Mouse (Mus musculus) B cell, adult 2 months (primary cell): ENCODE measurements around the gene Serac1.
"Not testable (repeated sequence)": the region's sequence is repeated elsewhere in the genome, so short reads cannot be mapped to it uniquely, and the experiment has no call there.

Experiments
- DNase-seq, 2 experiments: peaks; one replicate each; pipeline ENCODE4 v3.0.0; 2022

Serac1 gene

DNA sequence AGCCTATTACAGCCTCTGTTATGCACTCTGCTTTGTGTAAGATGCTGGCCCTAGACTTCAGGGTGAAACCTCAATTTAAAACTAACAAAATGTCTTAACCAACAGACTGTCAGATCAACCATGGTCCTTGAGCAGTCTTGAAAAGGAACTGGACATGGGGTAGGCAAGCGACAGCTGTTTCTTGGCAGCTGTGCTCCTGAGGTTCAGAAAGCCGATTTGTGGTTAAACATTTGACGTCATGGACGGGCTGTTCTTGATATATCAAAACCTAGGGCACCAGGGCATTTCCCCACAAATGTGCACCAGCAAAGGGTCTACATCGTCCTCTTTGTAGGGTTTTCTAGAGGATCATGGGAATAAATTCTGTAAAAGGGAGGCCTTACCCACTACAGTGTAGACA is 16.0 kb downstream of the Serac1 start:
- no peak for DNase-seq

DNA sequence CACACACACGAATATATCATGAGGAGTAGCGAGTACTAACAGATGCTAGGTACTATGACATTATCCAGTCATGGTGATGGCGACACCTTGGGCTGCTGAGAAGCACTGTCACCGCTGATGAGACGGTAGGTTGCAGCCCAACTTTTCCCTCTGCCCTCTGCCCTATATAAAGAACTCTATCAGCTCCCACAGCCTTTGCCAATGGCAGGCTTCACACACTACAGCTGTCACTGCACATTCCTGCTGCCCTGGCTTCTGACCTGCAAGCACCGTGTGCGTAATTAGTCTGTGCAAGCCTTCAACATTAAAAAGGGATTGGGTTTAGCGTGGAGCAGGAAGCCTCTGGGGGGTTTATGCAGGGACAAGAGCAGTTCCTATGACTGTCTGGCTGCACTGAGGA is 16.7 kb downstream of the Serac1 start:
- no peak for DNase-seq

DNA sequence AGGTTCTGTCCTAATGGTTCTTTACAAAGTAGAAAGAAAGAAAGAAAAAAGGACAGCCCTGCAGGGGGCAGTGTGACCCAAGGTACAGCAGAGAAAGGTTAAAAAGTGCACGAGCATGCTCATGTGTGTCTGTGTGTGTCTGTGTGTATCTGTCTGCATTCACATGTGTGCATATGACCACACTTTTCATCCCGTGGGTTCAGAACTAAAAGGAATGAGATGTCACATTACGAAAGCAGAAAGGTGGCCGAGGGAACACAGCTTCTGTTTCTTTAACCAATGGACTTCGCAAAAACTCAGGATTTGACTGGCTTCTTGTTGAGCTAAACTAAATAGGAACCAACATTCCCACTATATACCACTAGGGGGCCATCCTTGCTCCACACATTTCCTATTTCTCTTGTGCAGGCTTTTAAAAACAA is 24.6 kb downstream of the Serac1 start:
- peak; percentile 74 to 80 for DNase-seq

DNA sequence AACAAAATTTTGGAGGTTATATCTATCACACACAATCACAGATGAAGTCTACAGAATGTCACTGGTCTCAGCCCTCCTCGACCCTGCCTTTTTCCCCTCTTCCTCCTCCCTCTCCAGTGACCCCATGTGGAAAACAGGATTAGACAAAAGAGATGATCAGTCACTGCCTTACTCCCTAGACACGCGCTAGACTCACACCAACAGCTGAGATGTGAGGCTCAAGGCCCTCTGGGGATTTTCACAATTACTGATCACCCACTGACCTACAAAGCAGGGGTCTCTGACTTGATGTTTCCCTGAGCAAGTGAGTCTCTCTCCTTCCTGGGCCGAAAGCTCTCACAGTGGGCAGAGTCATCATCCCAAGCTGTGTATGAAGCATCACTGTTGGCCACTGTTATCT is 26.7 kb downstream of the Serac1 start:
- no peak for DNase-seq

DNA sequence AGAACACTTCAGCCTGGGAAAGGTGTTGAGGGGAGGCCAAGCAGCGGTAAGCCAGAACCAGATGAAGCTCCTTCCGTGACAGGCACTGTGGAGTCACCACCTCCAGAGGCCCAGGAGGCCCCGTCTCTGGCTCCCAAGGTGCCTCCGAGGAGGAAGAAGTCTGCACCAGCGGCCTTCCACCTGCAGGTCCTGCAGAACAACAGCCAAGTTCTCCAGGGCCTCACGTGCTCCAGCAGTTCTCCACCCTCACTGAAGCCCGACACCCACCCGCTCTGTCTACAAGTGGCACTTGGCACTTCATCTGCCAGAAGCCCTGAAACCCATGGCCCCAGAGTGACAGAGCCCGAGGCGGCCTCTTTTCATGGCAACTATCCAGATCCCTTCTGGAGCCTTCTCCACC is 42.0 kb downstream of the Serac1 start:
- no peak for DNase-seq

DNA sequence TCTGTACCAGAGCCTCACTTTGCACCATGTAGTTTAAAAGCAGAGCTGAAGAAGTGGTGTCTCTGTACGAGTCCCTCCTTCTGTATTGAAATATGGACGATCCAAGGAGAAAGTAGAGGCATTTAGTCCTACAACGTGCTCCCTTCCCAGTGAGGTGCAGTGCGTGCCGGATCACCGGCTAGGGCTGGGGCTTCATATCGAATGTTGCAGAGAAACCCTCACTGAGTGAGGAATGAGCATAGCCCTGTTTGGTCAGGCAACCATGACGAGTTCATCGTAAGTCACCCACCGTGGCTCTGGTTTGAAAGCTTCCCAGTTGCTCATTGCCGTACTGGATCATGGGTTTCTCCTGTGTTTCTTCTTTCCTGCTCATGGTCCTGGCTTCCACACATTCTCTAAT is 42.7 kb downstream of the Serac1 start:
- DNase-seq = no peak

DNA sequence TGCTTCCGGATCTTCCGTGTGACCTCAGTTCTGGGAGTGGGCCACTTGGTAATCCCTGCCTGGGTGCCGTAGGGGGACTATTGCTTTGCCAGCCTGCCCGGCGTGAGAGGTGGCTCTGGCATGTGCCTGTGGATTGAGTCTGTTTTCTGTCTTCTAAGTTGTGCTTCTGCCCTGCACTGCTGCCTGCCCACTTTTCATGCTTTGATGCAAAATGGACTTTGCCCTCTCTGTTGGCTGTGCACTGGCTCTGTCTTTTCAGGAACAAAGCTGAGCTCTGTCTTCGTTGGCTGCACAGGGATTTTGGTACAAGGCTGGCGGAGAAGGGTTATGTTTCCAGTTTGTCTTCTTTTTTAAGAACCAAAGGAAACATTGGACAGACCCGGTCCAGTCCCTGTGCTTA is 43.1 kb downstream of the Serac1 start:
- DNase-seq = no peak

DNA sequence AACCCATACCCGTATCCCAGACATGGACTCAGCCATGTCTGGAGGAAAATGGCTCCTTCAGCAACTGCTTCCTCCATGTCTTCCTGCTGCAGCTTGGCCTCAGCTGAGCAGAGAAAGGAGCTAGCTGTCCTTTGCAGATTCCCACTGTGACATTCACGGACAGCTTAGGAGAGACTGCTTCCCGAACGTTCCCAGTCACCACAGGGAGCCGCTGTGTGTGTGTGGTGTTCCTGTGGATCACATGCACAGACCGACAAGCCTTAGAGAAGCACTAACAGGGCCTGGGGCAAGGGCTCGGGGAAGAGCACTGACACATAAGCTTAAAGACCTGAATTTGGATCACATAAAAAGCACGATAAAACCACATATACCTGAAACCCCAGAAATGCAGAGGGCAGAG is 43.9 kb downstream of the Serac1 start:
- DNase-seq = no peak

DNA sequence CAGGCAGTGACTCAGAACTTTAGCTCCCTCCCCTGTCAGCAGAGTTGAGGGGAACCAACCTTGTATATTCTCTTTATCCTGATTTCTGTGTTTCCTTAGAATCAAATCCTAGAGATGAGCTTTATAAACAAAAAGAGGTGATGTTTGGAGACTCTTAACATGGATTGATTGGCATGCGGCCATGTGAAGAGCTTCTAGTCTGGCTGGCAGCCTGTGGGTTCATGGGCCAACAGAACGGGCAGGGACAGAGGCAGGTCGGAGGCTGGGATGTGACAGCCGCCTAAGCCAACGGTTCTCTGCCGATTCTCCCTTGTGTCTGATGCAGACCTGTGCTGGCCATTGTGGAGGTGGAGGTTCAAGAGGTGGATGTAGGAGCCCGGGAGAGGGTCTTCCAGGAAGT is 53.7 kb downstream of the Serac1 start:
- DNase-seq = no peak

DNA sequence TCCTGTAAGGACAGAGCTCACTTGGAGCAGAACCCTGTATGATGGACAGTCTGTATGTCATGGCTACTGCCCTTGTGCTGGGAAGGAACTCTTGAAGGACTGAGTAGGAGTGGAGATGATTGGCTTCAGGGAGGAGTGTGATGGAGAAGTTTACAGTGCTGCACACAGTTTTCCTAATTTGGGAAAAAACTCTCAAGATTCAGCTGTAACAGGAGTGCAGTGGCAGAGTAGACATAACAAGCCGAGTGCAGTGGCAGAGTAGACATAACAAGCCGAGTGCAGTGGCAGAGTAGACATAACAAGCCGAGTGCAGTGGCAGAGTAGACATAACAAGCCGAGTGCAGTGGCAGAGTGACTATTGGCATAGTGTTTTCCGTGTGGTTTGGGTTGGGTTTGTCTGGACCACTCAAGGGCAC is 58.2 kb downstream of the Serac1 start:
- DNase-seq = not testable (repeated sequence)

DNA sequence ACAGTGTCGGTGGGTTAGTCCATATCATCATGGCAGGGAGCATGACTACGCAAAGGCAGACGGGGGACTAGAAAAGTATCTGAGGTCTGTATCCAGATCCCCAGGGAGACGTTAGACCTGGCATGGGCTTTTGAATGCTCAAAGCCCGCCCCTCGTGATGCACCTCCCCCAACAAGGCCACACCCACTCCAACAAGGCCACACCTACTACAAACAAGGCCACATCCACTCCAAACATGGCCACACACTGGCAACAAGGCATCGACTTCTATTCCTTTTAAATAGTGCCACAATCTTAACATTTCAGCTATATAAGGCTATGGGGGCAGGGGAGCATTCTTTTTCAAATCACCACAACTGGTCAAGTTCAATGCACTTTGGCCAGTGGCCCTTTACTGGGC is 58.9 kb downstream of the Serac1 start:
- no peak for DNase-seq

DNA sequence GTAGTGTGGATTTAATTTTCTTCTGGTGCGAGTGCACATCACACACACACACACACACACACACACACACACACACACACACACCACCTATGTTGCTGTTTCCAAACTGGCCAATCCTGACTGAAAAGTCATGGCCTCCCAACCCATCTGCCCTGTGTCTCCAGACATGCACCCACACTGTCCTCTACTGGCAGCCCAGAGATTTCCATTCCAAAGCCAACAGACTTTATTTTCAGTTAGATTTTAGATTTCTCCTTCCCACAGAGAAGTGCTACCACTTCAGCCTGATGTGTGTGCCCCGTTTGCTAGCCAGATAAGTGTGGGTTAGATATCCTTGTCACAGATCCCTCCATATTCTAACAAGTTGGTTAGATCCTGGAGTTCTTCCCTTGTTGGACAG is 59.8 kb downstream of the Serac1 start:
- DNase-seq = peak; percentile 53 to 59

DNA sequence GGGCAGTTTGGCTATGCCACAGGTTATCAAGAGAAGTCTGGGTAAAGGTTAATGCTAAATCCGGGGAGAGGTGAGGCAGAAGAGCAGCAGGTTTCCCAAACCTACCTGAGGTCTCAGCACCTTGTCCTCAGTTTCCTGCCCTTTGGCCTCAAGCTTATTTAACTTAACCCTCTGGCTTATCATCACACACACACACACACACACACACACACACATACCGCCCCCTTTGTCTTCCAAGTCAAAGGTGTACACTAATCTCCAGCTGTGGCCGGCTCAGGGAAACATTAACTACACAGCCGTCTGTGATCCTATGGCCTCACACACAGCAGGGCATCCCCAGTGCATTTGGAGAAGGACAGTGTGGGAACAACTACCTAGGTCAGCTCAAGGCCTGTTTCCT is 61.2 kb downstream of the Serac1 start:
- DNase-seq = no peak

DNA sequence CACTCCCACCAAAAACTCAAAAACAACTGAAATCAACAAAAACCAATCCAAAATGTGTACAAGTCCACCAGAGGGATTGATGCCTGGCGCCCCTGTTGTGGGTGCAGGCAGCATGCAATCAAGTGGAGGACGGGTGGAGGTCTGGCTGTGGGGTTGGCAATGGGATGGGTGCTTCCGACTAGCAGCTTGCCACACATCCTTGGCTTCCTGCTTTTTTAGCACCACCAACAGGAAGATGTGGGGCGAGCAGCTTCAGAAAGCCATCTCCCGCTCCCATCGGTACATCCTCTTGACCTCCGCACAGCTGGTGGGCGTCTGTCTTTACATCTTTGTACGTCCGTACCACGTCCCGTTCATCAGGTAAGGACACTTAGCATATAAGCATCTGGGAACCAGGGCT is 62.3 kb downstream of the Serac1 start:
- DNase-seq = no peak

DNA sequence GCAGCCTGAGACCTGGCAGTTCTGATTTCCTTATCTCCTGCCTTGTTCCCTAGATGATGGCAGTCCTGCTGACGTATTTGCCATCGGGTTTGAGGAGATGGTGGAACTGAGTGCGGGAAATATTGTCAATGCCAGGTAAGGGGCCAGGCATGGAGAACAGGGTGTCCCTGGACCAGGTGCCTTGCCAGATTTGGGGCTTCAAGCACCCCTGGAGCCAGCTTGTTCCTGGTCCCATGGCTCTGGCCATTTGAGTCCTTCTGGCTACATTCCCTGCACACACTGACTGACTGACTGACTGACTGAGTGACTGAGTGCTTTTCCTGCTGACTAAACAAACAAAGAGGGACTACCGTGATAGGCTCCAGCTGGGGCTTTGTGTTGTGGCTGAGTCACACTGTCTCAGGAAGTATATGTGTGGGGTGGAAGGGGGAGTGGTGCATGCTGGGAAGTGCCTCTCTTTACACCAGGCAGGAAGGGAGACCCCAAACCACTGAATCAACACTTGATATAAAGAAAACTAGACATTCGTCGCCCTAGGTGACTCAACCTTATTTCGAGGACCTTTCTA is 63.2 kb downstream of the Serac1 start:
- DNase-seq = no peak

DNA sequence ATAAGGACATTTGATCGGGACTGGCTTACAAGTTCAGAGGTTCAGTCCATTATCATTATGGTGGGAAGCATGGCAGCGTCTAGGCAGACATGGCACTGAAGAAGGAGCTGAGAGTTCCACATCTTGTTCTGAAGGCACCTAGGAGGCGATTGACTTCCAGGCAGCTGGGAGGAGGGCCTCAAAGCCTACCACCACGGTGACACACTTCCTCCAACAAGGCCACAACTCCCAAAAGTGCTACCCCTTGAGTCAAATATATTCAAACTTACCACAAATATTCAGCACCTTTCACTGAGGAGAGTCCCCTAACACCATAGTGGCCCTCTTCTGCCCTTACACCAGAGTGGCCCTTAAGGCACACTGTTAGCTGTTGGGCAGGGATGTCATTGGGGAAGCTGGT is 64.6 kb downstream of the Serac1 start:
- DNase-seq = no peak

DNA sequence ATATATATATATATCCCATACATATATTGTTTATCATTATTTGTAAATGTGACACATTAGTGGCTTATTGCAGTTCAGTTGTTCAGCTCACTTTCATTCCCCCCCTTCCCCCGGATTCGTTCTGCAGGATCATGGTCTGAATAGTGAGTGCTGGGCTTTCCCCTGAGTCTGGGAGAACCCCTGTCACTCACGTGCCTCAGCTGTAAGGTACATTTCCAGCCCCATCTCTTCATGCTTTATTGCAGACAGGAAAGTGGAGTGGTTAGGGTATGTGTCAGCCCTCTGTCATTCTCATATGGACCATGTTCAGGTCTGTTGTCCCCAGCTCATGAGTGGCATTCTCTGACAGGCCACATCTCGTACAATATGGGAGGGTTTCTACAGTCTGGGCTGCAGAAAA is 66.5 kb downstream of the Serac1 start:
- DNase-seq = no peak

DNA sequence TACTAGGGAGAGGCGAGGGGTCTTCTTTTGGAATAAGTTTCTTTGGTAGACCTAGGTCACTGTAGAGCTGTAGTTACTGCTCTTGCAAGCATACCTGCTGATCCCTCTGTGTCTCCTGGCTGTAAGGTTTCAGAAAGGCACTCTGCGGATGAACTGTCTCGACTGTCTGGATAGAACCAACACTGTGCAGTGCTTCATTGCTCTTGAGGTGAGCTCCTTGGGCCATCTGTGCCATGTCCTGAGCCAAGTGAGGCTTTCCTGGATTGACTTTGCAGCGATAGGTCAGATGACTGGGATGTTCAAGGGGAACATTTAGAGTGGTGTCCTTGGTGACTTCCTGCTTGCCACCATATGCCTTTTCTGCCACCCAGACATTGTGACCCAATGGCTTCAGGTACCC is 69.9 kb downstream of the Serac1 start:
- DNase-seq = no peak

DNA sequence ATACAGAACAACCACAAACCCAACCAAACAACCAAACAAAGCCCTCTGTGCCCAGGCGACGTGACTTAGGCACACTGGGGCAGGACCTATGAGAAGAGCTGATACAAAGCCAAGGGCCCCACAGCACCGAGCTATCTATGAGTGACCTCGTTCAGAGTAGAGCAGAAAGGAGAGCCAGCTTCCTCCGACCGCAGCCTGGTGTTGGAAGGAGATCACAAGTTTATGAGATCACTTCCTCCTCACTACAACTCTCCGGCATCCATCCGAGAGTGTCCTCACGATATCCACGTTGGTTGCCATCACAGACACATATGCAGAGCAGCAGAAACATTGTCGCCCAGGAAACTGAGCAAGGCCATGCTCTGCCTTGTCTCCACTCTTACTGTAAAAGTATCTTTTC is 71.0 kb downstream of the Serac1 start:
- peak; percentile 59 to 60 for DNase-seq

DNA sequence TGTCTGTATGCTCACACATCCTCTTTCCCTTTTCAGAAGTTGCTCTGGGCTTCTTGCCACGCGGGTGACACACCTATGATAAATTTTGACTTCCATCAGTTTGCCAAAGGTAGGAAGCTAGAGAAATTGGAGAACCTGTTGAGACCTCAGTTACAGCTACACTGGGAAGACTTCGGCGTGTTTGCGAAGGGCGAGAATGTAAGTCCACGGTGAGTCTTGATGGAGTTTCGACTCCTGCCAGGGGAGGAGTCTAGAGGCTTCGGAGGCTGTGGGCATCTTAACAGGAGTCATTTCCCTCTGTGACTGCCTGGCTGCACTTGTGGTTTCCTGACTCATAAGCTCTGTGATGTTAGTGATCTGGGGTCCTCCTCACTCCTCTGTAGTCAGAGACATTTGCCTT is 71.6 kb downstream of the Serac1 start:
- peak; percentile 71 to 73 for DNase-seq

DNA sequence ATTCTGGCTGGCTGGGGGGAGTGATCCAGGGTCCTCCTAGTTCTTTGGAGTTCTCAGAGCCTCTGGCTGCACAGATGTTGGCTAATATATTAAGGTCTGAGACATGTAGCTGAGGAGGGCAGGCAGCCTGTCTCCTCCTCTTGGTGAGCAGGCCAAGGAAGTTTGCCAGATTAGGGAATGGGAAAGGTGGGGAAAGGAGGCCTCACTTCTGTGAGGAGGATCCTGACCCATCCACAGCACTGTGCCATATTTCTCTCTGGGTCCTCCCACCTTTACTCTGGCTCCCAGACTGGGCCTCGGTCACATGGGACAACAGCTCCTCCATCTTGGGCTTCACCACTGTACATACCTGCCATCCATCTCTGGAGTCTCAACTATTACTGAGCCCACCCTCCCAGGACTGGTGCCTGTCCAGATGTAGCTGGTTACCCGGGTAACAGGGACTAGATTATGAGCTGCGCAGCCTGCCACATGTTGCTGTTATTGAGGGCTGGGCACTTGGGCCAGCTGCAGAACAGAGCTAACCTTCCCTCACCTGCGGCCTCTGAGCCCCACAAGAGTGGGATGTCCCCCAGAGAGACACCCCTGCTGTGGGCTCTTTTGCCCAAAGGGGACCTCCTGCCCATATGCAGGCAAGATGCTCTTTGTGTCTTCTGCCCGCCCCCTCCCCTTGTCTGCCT is 72.3 kb downstream of the Serac1 start:
- no peak for DNase-seq

DNA sequence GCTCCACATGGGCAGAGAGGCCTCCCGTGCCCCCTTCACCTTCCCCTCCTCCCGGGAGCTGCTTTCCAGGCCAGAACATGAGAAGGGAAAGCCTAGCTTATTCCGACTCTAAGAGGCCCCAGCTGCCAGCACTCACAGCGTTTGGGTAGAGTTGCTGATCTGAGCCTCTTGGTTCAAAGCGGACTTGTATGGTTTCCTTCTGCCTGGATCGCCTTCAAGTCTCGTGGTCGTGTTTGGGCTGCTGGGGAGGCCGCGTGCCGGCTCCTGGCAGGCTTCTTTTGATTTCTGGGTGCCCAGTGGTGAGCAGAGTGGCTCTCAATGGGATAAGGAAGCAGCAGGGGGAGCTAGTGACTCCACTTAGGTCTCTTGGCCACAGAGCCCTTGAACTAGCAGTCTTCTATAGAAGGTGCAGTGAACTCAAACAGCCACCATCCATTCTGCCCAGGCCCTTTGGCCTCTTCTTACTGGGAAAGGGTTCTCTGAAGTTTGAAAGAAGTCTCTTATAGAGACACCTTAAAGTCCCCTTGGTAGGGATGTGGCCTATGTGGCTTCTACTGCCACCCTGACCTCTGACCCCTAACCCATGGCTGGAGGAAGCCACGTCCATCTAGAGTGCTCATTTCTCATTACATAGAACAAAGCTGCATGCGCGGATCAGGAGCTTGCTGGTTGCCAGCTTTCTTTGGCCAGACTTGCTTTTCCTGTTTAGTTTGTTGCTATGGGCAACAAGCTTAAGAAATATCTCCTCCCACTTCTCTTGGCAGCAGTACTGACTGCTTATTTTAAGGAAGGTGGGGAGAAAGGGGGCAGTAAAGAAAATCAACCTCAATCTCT is 73.7 kb downstream of the Serac1 start:
- peak; percentile 51 to 52 for DNase-seq

DNA sequence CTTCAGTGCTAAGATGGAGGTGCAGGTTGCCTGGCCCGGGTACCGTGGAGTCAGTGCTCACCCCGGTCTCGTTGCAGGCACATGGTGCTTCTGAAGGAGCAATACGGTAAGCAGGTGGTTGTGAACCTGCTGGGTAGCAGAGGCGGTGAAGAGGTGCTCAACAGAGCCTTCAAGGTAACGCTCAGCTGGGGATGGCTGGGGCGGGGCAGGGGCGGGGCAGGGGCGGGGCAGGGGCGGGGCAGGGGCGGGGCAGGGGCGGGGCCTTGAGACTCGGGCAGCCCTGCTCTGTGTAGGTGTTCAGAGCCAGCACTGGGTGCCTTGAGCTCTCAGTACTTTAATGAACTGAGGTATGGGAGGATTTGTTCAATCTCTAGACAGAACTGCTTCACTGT is 74.3 kb downstream of the Serac1 start:
- peak; percentile 34 to 39 for DNase-seq

DNA sequence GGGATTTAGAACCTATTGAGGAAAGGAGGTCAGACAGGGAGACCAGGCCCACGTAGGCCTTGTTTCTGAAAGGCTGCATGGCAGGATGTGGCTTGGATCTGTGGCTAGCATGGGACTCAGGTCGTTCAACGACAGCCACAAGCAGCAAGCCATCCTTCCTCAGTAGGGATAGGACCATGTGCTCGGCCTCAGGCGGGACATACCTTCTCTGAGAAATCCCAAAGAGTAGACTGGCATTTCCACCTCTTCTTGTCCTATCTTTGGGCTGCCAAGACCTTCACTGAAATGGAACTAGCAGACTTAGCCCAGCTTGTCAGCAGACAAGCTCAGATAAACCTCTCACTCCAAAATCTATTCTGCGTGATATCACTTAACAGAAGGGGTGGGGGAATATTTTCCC is 75.9 kb downstream of the Serac1 start:
- no peak for DNase-seq
